Mouse (Mus musculus) ZHBTc4 (cell line): ENCODE data around the gene Kcnj6.

Experiments
- DNase-seq: peaks from one replicate; pipeline ENCODE4 v3.0.0-alpha.2; 2011; ENCODE audit warnings: low read depth, low spot score

Gene Kcnj6

GRCm38 (mm10) chr16:94720476-94721153, 276.9 kb downstream of the Kcnj6 start:
- DNase-seq, result no peak

DNA sequence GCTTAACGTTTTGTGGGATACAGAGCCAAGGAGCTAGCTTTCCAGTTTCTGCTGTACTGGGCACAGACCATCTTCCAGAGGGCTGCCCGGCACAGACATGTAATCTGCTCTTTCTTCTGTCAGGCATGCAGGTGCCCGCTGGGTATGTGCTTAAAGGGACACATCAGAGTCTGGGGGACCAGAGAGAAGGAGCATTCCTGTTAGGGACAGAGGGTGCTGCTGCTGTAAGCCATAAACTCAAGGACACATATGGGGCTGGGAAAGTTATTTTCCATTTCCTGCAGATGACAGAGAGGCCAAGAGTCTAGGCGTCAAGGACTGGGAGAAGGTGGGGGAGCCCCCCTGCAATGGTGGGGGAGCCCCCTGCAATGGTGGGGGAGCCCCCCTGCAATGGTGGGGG, 278.0 kb downstream of the Kcnj6 start:
- no peak for DNase-seq

GRCm38 (mm10) chr16:94718919-94719318, 278.6 kb downstream of the Kcnj6 start:
- no peak for DNase-seq

- DNase-seq, result no peak
Observed at GRCm38 (mm10) chr16:94717051-94717450, 280.4 kb downstream of the Kcnj6 start.

GRCm38 (mm10) chr16:94714483-94714882, 283.0 kb downstream of the Kcnj6 start:
- DNase-seq, result peak; percentile 28

DNA sequence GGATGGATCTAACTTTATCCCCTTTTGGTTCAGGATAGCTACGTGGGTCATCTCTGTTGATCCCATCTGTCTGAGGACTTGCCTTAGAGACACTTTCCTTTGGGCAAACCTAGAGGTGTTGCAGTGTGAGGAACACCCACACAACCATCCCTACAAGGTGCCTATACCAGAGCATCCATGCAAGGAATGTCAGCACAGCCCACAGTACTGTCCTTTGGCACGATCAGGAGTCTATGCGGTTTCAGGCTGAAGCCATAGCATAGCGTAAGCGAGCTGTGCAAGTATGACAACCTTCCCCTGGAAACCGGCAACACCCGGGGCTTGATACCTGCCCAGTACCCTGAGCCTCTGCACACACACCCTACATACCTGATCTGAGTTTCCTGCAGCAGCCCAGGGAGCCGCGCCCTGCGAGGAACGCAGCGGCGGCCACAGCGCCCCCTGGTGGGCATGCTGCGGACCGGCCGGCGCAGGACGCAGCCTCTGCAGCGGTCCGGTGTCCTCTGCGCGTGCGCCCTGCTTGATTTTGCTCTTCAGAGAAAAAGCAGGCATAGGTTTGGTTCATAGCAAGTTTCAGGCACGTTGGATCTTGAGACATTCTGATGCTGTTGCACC, 283.9 kb downstream of the Kcnj6 start:
- peak; percentile 92 for DNase-seq

- DNase-seq, result no peak
Observed at GRCm38 (mm10) chr16:94701971-94702370, 295.5 kb downstream of the Kcnj6 start.

DNA sequence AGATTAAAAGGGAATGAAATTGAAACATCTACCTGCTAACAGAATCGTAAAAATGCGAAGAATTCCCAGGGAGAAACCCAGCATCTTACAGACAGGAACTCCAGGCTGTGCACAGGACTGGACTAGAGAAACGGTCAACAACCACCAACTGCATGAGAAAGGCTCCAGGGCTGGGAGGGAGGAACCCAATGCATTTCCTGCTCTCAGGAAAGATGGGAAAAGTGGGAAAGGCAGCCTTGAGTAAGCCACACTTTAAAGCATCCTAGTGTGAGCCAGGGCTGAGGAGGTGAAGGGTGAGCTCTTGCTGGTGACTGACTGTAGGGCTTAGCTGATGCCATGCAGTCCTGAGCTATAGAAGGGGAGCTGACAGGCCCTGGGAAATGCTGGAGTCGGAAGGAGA, 296.4 kb downstream of the Kcnj6 start:
- peak; percentile 68 for DNase-seq
